ENCODE assay signal across 9 mouse cellular contexts in genomic region chr8:57340840-57341540, GRCm38 (mm10). TPM values are rescaled to one million over a fixed set of nuclear protein-coding genes. Genes with fewer than 3 reads are reported as not detected.
DNase-seq lines count a peak whose midpoint lies in the region; ATAC-seq lines count a peak whose summit lies in the region.
"Had no signal": no experiment of that assay in that cellular context is flagged by ENCODE, and none has a peak within 500 bp of the region (broad histone marks: within the 10 kb centered on the region; RNA-seq: fewer than 3 reads in every experiment).

No protein-coding gene starts in this region.

- no peaks in the 10 kb centered on the region for H3K9me3 ChIP-seq in embryonic facial prominence, embryonic 15.5 days (replicated peaks)
- H3K9me3 ChIP-seq in hindbrain, embryonic 11.5 days (ENCODE audit: control insufficient read depth, low read length) = no peaks in the 10 kb centered on the region
- no peaks in the 10 kb centered on the region for H3K9me3 ChIP-seq in midbrain, embryonic 14.5 days (ENCODE audit: control insufficient read depth, low read length)

- H3K36me3 ChIP-seq in embryonic facial prominence, embryonic 15.5 days = no peaks in the 10 kb centered on the region
- no peaks in the 10 kb centered on the region for H3K36me3 ChIP-seq in hindbrain, embryonic 11.5 days (ENCODE audit: control insufficient read depth, insufficient read depth, low read length)
- no peaks in the 10 kb centered on the region for H3K36me3 ChIP-seq in midbrain, embryonic 14.5 days (ENCODE audit: control insufficient read depth, insufficient read depth, low read length)

- intact Hi-C loops in heart, postnatal 25 days (cut with DNase I) = no loop called here

- H3K9ac ChIP-seq in embryonic facial prominence, embryonic 15.5 days = peak overlapping the region; percentile 15; the same call in 1 of the 2 replicates
- H3K9ac ChIP-seq in hindbrain, embryonic 11.5 days (ENCODE audit: low read depth, low read length) = no peak overlapping the region
- H3K9ac ChIP-seq in midbrain, embryonic 14.5 days (replicated peaks; ENCODE audit: low read length) = no peak overlapping the region

- DNase-seq in heart, adult 18-20 months = peak; percentile 56 to 69
- DNase-seq in heart, postnatal 25 days (ENCODE audit: low spot score) = no peak
- peak; percentile 60 for DNase-seq in hindbrain, embryonic 11.5 days (ENCODE audit: low spot score)
- DNase-seq in midbrain, embryonic 14.5 days = peak; percentile 33
- DNase-seq in left cerebral cortex, adult 18-20 months (ENCODE audit: low spot score in 2 of 2) = no peak
- no peak for DNase-seq in cerebellum, postnatal 25 days
- no peak for DNase-seq in urinary bladder, postnatal 10 days (ENCODE audit: low spot score)

- peak overlapping the region; percentile 35 for H3K4me3 ChIP-seq in embryonic facial prominence, embryonic 15.5 days (replicated peaks)
- H3K4me3 ChIP-seq in hindbrain, embryonic 11.5 days (ENCODE audit: low read depth, low read length) = no peak overlapping the region
- peak overlapping the region; percentile 8; the same call in 1 of the 2 replicates for H3K4me3 ChIP-seq in midbrain, embryonic 14.5 days (replicated peaks; ENCODE audit: low read depth, low read length)

- ATAC-seq in embryonic facial prominence, embryonic 15.5 days (ENCODE audit: insufficient number of reproducible peaks, low FRiP score, low TSS enrichment, low read depth) = 0 out of 2 replicates have a peak, but pooled peaks have one; percentile 41
- ATAC-seq in hindbrain, embryonic 11.5 days (ENCODE audit: low FRiP score) = peak; percentile 58; the same call in 1 of the 2 replicates
- ATAC-seq in midbrain, embryonic 14.5 days (ENCODE audit: low FRiP score, low TSS enrichment) = 0 out of 2 replicates have a peak, but pooled peaks have one; percentile 29

- H3K27ac ChIP-seq in embryonic facial prominence, embryonic 15.5 days (replicated peaks) = peak overlapping the region; percentile 51; the same call in 1 of the 2 replicates
- H3K27ac ChIP-seq in hindbrain, embryonic 11.5 days (ENCODE audit: low read depth, low read length) = no peak overlapping the region
- no peak overlapping the region for H3K27ac ChIP-seq in midbrain, embryonic 14.5 days (replicated peaks; ENCODE audit: low read depth, low read length)

- WGBS in embryonic facial prominence, embryonic 15.5 days = 2% methylated on average over 41 of the region's 41 CpGs
- under 1% methylated on average over 41 of the region's 41 CpGs for WGBS in hindbrain, embryonic 11.5 days
- WGBS in midbrain, embryonic 14.5 days = under 1% methylated on average over 41 of the region's 41 CpGs

- peaks cover 11% of the 10 kb centered on the region for H3K4me1 ChIP-seq in embryonic facial prominence, embryonic 15.5 days
- peaks cover 3% of the 10 kb centered on the region; the same call in 1 of the 2 replicates for H3K4me1 ChIP-seq in hindbrain, embryonic 11.5 days (replicated peaks; ENCODE audit: control insufficient read depth, insufficient read depth, low read length)
- H3K4me1 ChIP-seq in midbrain, embryonic 14.5 days (ENCODE audit: control insufficient read depth, insufficient read depth, low read length) = peaks cover 5% of the 10 kb centered on the region; the same call in 1 of the 2 replicates

- peak overlapping the region; percentile 50 for H3K4me2 ChIP-seq in embryonic facial prominence, embryonic 15.5 days (replicated peaks)
- peak overlapping the region; percentile 20; the same call in 1 of the 2 replicates for H3K4me2 ChIP-seq in hindbrain, embryonic 11.5 days (replicated peaks; ENCODE audit: low read depth, low read length)
- H3K4me2 ChIP-seq in midbrain, embryonic 14.5 days (ENCODE audit: low read length) = peak overlapping the region; percentile 36

- H3K27me3 ChIP-seq in embryonic facial prominence, embryonic 15.5 days = peaks cover 97% of the 10 kb centered on the region
- peaks cover 97% of the 10 kb centered on the region for H3K27me3 ChIP-seq in hindbrain, embryonic 11.5 days (ENCODE audit: control insufficient read depth, insufficient read depth, low read length)
- peaks cover 99% of the 10 kb centered on the region for H3K27me3 ChIP-seq in midbrain, embryonic 14.5 days (ENCODE audit: control insufficient read depth, insufficient read depth, low read length)

RNA-seq across cellular contexts. Expression of gene Hand2, which starts 20.2 kb away (rescaled TPM):
- total RNA-seq in heart, adult 18-20 months (2021) = 10 to 100 TPM; 76.2 to 83.1 TPM
- total RNA-seq in heart, postnatal 25 days (2021) = 10 to 100 TPM; 49.0 to 56.6 TPM
- 2.3 and 3.8 TPM in 2 replicates for polyA plus RNA-seq in embryonic facial prominence, embryonic 15.5 days (2015; fragmentation: Nextera tagmentation; extraction: Ambion mirVana)
- polyA plus RNA-seq in hindbrain, embryonic 11.5 days (2014; fragmentation: Nextera tagmentation; extraction: Ambion mirVana) = 0.10 TPM in 1 of 2 replicates, not detected in the other
- polyA plus RNA-seq in midbrain, embryonic 14.5 days (2014; fragmentation: Nextera tagmentation; extraction: Ambion mirVana) = not detected in 2 replicates
- not detected for total RNA-seq in left cerebral cortex, adult 18-20 months (2021)
- polyA plus RNA-seq: C2C12 had no signal

Comparison
In these comparisons a context has a peak if more than half of its experiments do, and no peak if none do; other contexts are left out.
1. DNase-seq: peak in heart, adult 18-20 months (2 of 2), hindbrain, embryonic 11.5 days (single experiment) and midbrain, embryonic 14.5 days (single experiment); none in heart, postnatal 25 days (single experiment), left cerebral cortex, adult 18-20 months (0 of 2), cerebellum, postnatal 25 days (0 of 2) and urinary bladder, postnatal 10 days (single experiment).
2. RNA of gene Hand2, which starts 20.2 kb away (total RNA-seq): 76.2 to 83.1 TPM in heart, adult 18-20 months and 49.0 to 56.6 TPM in heart, postnatal 25 days; not detected in left cerebral cortex, adult 18-20 months; every median in the first group is over 10 times any median in the second.
3. Peak in every context shown above with its lines, with median percentiles within 50 percentile points of each other: ATAC-seq and H3K4me2 ChIP-seq.